Comparison of ENCODE assay signal across 8 mouse cellular contexts in the genomic region with DNA sequence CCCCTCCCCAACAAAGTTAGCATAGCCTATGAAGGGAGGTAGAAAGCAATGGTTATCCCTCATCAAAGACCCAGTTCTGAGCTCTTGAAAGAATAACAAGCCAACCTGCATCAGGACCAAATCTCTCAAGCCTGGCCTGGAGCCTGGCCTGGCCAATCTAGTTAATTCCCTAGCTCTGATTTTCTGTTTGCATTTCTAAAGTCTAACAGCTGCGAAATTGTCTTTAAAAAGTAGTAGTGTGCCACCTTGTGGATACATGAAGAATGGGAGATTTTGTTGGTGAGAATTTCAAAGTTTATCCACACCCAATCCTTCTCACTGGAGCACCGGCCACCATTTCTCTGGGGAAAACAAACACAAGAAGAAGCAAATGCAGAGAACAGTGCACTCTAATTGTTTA. TPM values are rescaled to one million over a fixed set of nuclear protein-coding genes. Genes with fewer than 3 reads are reported as not detected.
DNase-seq lines count a peak whose midpoint lies in the region; ATAC-seq and TF ChIP-seq lines count a peak whose summit lies in the region.

No protein-coding gene starts in this region.

- H3K36me3 ChIP-seq in kidney, embryonic 15.5 days = no peaks in the 10 kb centered on the region
- no peaks in the 10 kb centered on the region for H3K36me3 ChIP-seq in small intestine, adult 2 months (ENCODE audit: control insufficient read depth, insufficient read depth, low read length)

- H3K27me3 ChIP-seq in kidney, embryonic 15.5 days = peaks cover 10% of the 10 kb centered on the region; the same call in 1 of the 2 replicates
- no peaks in the 10 kb centered on the region for H3K27me3 ChIP-seq in small intestine, adult 2 months (ENCODE audit: control insufficient read depth, insufficient read depth, low read length)

- peak; percentile 41; the same call in 1 of the 2 replicates for TF ChIP-seq CTCF in small intestine, adult 2 months (IDR thresholded peaks at IDR 0.05; ENCODE audit: extremely low read depth, insufficient read length, insufficient replicate concordance, low read depth, low read length)

- no peaks in the 10 kb centered on the region for H3K9me3 ChIP-seq in kidney, embryonic 15.5 days (replicated peaks)

- no peak for TF ChIP-seq POLR2A in small intestine, adult 2 months (IDR thresholded peaks at IDR 0.05; ENCODE audit: low read depth, low read length)

- WGBS in kidney, embryonic 15.5 days = 19% methylated on average over 2 of the region's 2 CpGs
- WGBS in small intestine, adult 2 months = under 1% methylated on average over 2 of the region's 2 CpGs

- H3K4me1 ChIP-seq in kidney, embryonic 15.5 days = peaks cover 7% of the 10 kb centered on the region
- H3K4me1 ChIP-seq in small intestine, adult 2 months (ENCODE audit: control insufficient read depth, insufficient read depth, insufficient read length, low read length) = peaks cover 3% of the 10 kb centered on the region; the same call in 1 of the 2 replicates

- no peak overlapping the region for H3K27ac ChIP-seq in kidney, embryonic 15.5 days
- H3K27ac ChIP-seq in small intestine, adult 2 months (ENCODE audit: insufficient read depth, low read depth, low read length) = no peak overlapping the region

- H3K9ac ChIP-seq in kidney, embryonic 15.5 days = no peak overlapping the region

- ATAC-seq in kidney, embryonic 15.5 days (replicated peaks; ENCODE audit: low FRiP score) = peak; percentile 19; the same call in 1 of the 2 replicates
- ATAC-seq in CD4-positive, CD25-positive, alpha-beta regulatory T cell, adult 4 months = peak; percentile 59
- ATAC-seq in hematopoietic stem cell, adult 5-6 weeks (replicated peaks in 1 of 2; ENCODE audit: insufficient read depth in 1 of 2, low FRiP score in 2 of 2, low TSS enrichment in 1 of 2, low read depth in 1 of 2, poor library complexity in 2 of 2, severe bottlenecking in 2 of 2) = peak; percentile 44 to 49; a peak in 3 of 4 replicates

- DNase-seq in kidney, postnatal 10 days = no peak
- DNase-seq in c-Kit-positive CD71-positive TER-119-positive erythroid progenitor cells, embryonic 14.5 days (ENCODE audit: low spot score) = peak; percentile 27
- DNase-seq in gastrocnemius, postnatal 36 days = no peak
- DNase-seq in heart, postnatal 36 days = no peak

- intact Hi-C loops in gastrocnemius, postnatal 36 days (cut with DNase I) = loop anchor here (2.0 kb wide), 1 partner anchor 264 kb away; no protein-coding TSS in a partner anchor
- intact Hi-C loops in heart, postnatal 36 days (cut with DNase I) = loop anchor here (1.0 to 10.0 kb wide), 3 partner anchors 264 to 586 kb away; no protein-coding TSS in a partner anchor

- no peak overlapping the region for H3K4me3 ChIP-seq in kidney, embryonic 15.5 days (replicated peaks)
- H3K4me3 ChIP-seq in small intestine, adult 2 months (ENCODE audit: low read depth, low read length) = no peak overlapping the region

- no peak overlapping the region for H3K4me2 ChIP-seq in kidney, embryonic 15.5 days

RNA-seq across cellular contexts. Expression of a gene that starts 5.4 kb away (rescaled TPM):
- 76.8 and 85.6 TPM in 2 replicates for polyA plus RNA-seq in kidney, embryonic 15.5 days (2015; fragmentation: Nextera tagmentation; extraction: Ambion mirVana)
- 10 to 100 TPM; 12.6 to 22.1 TPM for polyA plus RNA-seq in CD4-positive, CD25-positive, alpha-beta regulatory T cell, adult 4 months (2017; shearing (Covaris generic))
- total RNA-seq in hematopoietic stem cell, adult 5-6 weeks (2017) = 36.5 and 45.1 TPM in 2 replicates
- 310 and 985 TPM in 2 replicates for polyA plus RNA-seq in small intestine, adult 2 months (2012; rRNA removed)
- total RNA-seq in gastrocnemius, postnatal 36 days (2021) = 10 to 100 TPM; 60.5 to 64.7 TPM
- 10 to 100 TPM; 66.1 to 74.6 TPM for total RNA-seq in heart, postnatal 36 days (2021)

RNA-seq across cellular contexts. Expression of a gene that starts 15.8 kb away (rescaled TPM):
- polyA plus RNA-seq in kidney, embryonic 15.5 days (2015; fragmentation: Nextera tagmentation; extraction: Ambion mirVana) = 27.6 and 29.6 TPM in 2 replicates
- polyA plus RNA-seq in CD4-positive, CD25-positive, alpha-beta regulatory T cell, adult 4 months (2017; shearing (Covaris generic)) = 1 to 10 TPM; 6.3 to 8.4 TPM
- total RNA-seq in hematopoietic stem cell, adult 5-6 weeks (2017) = 30.8 and 38.0 TPM in 2 replicates
- 0.80 and 1.0 TPM in 2 replicates for polyA plus RNA-seq in small intestine, adult 2 months (2012; rRNA removed)
- total RNA-seq in gastrocnemius, postnatal 36 days (2021) = under 1 TPM; 0.39 to 0.48 TPM
- 10 to 100 TPM; 13.2 to 17.8 TPM for total RNA-seq in heart, postnatal 36 days (2021)

Comparison
In these comparisons a context has a peak if more than half of its experiments do, and no peak if none do; other contexts are left out.
1. RNA of a gene that starts 15.8 kb away (total RNA-seq): 30.8 to 38.0 TPM in hematopoietic stem cell, adult 5-6 weeks and 13.2 to 17.8 TPM in heart, postnatal 36 days; 0.39 to 0.48 TPM in gastrocnemius, postnatal 36 days; every median in the first group is over 4 times any median in the second.
2. Peak in every context shown above with its lines, with median percentiles within 50 percentile points of each other: ATAC-seq.